Comparison of ENCODE assay signal across 16 mouse cellular contexts in the genomic region with DNA sequence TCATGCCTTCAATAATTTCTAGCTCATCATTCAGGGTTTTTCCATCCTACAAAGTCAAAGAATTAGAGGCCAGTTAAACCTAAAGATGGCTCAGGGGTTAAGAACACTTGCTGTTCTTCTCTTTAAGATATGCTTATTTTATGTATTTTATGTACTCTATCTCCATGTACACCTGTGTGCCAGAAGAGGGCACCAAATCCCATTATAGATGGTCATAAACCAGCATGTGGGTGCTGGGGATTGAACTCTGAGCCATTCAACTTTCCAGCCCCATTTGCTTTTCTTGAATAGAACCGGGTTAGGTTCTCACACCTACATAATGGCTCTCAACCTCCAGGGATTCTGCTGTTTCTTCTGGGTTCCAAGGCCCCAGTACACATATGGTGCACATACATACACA. TPM values are rescaled to one million over a fixed set of nuclear protein-coding genes. Genes with fewer than 3 reads are reported as not detected.
DNase-seq lines count a peak whose midpoint lies in the region; ATAC-seq and TF ChIP-seq lines count a peak whose summit lies in the region.
"Had no signal": no experiment of that assay in that cellular context is flagged by ENCODE, and none has a peak within 500 bp of the region (broad histone marks: within the 10 kb centered on the region; RNA-seq: fewer than 3 reads in every experiment).

No protein-coding gene starts in this region.

- TF ChIP-seq RAD21 in CH12.LX (IDR thresholded peaks at IDR 0.05; ENCODE audit: low read depth, low read length), result peak; percentile 14

- H3K4me1 ChIP-seq in forebrain, postnatal 0 days (ENCODE audit: insufficient read depth), result peaks cover 8% of the 10 kb centered on the region; the same call in 1 of the 2 replicates
- H3K4me1 ChIP-seq in forebrain, embryonic 11.5 days (replicated peaks; ENCODE audit: control insufficient read depth, insufficient read depth, low read length), result peaks cover 6% of the 10 kb centered on the region
- H3K4me1 ChIP-seq in liver, postnatal 0 days (ENCODE audit: insufficient read depth), result peaks cover 30% of the 10 kb centered on the region
- H3K4me1 ChIP-seq in liver, embryonic 11.5 days (replicated peaks; ENCODE audit: control insufficient read depth, insufficient read depth, low read length), result peaks cover 20% of the 10 kb centered on the region
- H3K4me1 ChIP-seq in CH12.LX (ENCODE audit: control insufficient read depth in 1 of 2, insufficient read depth in 2 of 2), result peaks cover 4 to 44% of the 10 kb centered on the region in 2 experiments; a peak in 3 of 4 replicates
- peaks cover 19% of the 10 kb centered on the region for H3K4me1 ChIP-seq in limb, embryonic 10.5 days

- TF ChIP-seq EP300 in liver, postnatal 0 days (IDR thresholded peaks at IDR 0.05; ENCODE audit: low read depth), result no peak
- no peak for TF ChIP-seq EP300 in CH12.LX (IDR thresholded peaks at IDR 0.05; ENCODE audit: low read length)

- no peak for ATAC-seq in forebrain, postnatal 0 days
- ATAC-seq in forebrain, embryonic 11.5 days (replicated peaks; ENCODE audit: low FRiP score), result no peak
- ATAC-seq in liver, postnatal 0 days, result no peak
- no peak; the same call in 1 of the 2 replicates for ATAC-seq in liver, embryonic 11.5 days (replicated peaks; ENCODE audit: low FRiP score)
- peak; percentile 47 for ATAC-seq in megakaryocyte progenitor cell, adult 5-6 weeks (replicated peaks; ENCODE audit: poor library complexity)

- TF ChIP-seq CTCF in forebrain, postnatal 0 days (IDR thresholded peaks at IDR 0.05; ENCODE audit: low read depth), result peak; percentile 38
- peak; percentile 52 for TF ChIP-seq CTCF in liver, postnatal 0 days (IDR thresholded peaks at IDR 0.05; ENCODE audit: low read depth)
- TF ChIP-seq CTCF in CH12.LX (conservative IDR thresholded peaks at IDR 0.05 in 1 of 2, IDR thresholded peaks at IDR 0.05 in 1 of 2; ENCODE audit: low read depth in 2 of 2, low read length in 2 of 2), result peak in 1 of 2 experiments; percentile 49; a peak in 3 of 4 replicates

- no peaks in the 10 kb centered on the region for H3K9me3 ChIP-seq in forebrain, postnatal 0 days (ENCODE audit: low read length)
- no peaks in the 10 kb centered on the region; the same call in 1 of the 2 replicates for H3K9me3 ChIP-seq in forebrain, embryonic 11.5 days (ENCODE audit: control insufficient read depth, low read length)
- H3K9me3 ChIP-seq in liver, postnatal 0 days (ENCODE audit: low read length), result peaks cover 4% of the 10 kb centered on the region; the same call in 1 of the 2 replicates
- H3K9me3 ChIP-seq in liver, embryonic 11.5 days (ENCODE audit: control insufficient read depth, low read length), result no peaks in the 10 kb centered on the region
- peaks cover 4% of the 10 kb centered on the region for H3K9me3 ChIP-seq in CH12.LX (replicated peaks; ENCODE audit: low read length)
- H3K9me3 ChIP-seq in limb, embryonic 10.5 days (replicated peaks), result no peaks in the 10 kb centered on the region
- H3K9me3 ChIP-seq: embryonic facial prominence, embryonic 15.5 days; kidney, embryonic 15.5 days; limb, embryonic 15.5 days; neural tube, embryonic 15.5 days had no signal

- H3K79me2 ChIP-seq in CH12.LX (replicated peaks; ENCODE audit: control insufficient read depth, extremely low read depth, insufficient read depth, poor library complexity, severe bottlenecking), result peaks cover 56% of the 10 kb centered on the region

- in situ Hi-C loops in CH12.LX (cut with MboI; ENCODE audit: low pct_ligation_motif_present, low pct_unique_long_range_greater_than_20kb, low sequenced_read_pairs), result no loop called here

- 80% methylated on average over 1 of the region's 1 CpGs for WGBS in forebrain, postnatal 0 days
- 77% methylated on average over 1 of the region's 1 CpGs for WGBS in forebrain, embryonic 11.5 days
- WGBS in liver, postnatal 0 days (ENCODE audit: insufficient replicate concordance), result 86% methylated on average over 1 of the region's 1 CpGs
- 70% methylated on average over 1 of the region's 1 CpGs for WGBS in liver, embryonic 11.5 days
- WGBS in limb, embryonic 10.5 days, result 79% methylated on average over 1 of the region's 1 CpGs

- no peaks in the 10 kb centered on the region for H3K27me3 ChIP-seq in forebrain, postnatal 0 days (ENCODE audit: insufficient read depth, low read length)
- H3K27me3 ChIP-seq in forebrain, embryonic 11.5 days (ENCODE audit: control insufficient read depth, insufficient read depth, low read length), result no peaks in the 10 kb centered on the region
- no peaks in the 10 kb centered on the region for H3K27me3 ChIP-seq in liver, postnatal 0 days (ENCODE audit: insufficient read depth, low read length)
- no peaks in the 10 kb centered on the region for H3K27me3 ChIP-seq in liver, embryonic 11.5 days (replicated peaks; ENCODE audit: control insufficient read depth, insufficient read depth, low read length)
- no peaks in the 10 kb centered on the region for H3K27me3 ChIP-seq in CH12.LX (replicated peaks)
- no peaks in the 10 kb centered on the region for H3K27me3 ChIP-seq in limb, embryonic 10.5 days (ENCODE audit: low read depth, poor library complexity, severe bottlenecking)
- H3K27me3 ChIP-seq: embryonic facial prominence, embryonic 15.5 days; hindbrain, embryonic 12.5 days; kidney, embryonic 15.5 days; limb, embryonic 15.5 days; neural tube, embryonic 15.5 days had no signal

- H3K36me3 ChIP-seq in forebrain, postnatal 0 days (ENCODE audit: insufficient read depth), result peaks cover 46% of the 10 kb centered on the region
- peaks cover 30% of the 10 kb centered on the region for H3K36me3 ChIP-seq in forebrain, embryonic 11.5 days (ENCODE audit: control insufficient read depth, insufficient read depth, low read length)
- H3K36me3 ChIP-seq in liver, postnatal 0 days (replicated peaks; ENCODE audit: insufficient read depth, low read length), result peaks cover 54% of the 10 kb centered on the region
- peaks cover 53% of the 10 kb centered on the region for H3K36me3 ChIP-seq in liver, embryonic 11.5 days (ENCODE audit: control insufficient read depth, insufficient read depth, low read length)
- H3K36me3 ChIP-seq in CH12.LX (replicated peaks in 1 of 2; ENCODE audit: control insufficient read depth in 1 of 2, insufficient read depth in 1 of 2, low read length in 1 of 2), result peaks cover 57 to 74% of the 10 kb centered on the region in 2 experiments
- H3K36me3 ChIP-seq in limb, embryonic 10.5 days, result peaks cover 90% of the 10 kb centered on the region

- no peak for TF ChIP-seq POLR2A in CH12.LX (IDR thresholded peaks at IDR 0.05; ENCODE audit: low read depth, low read length)

- no peak overlapping the region for H3K9ac ChIP-seq in forebrain, postnatal 0 days
- no peak overlapping the region for H3K9ac ChIP-seq in forebrain, embryonic 11.5 days (ENCODE audit: low read length)
- H3K9ac ChIP-seq in liver, postnatal 0 days (replicated peaks), result no peak overlapping the region
- H3K9ac ChIP-seq in liver, embryonic 11.5 days (ENCODE audit: low read depth, low read length), result no peak overlapping the region
- no peak overlapping the region for H3K9ac ChIP-seq in CH12.LX (ENCODE audit: insufficient read depth, low read depth)
- H3K9ac ChIP-seq: embryonic facial prominence, embryonic 15.5 days; hindbrain, embryonic 12.5 days; kidney, embryonic 15.5 days; limb, embryonic 15.5 days; neural tube, embryonic 15.5 days had no signal

- H3K27ac ChIP-seq in forebrain, postnatal 0 days (ENCODE audit: low read depth, low read length), result no peak overlapping the region
- H3K27ac ChIP-seq in forebrain, embryonic 11.5 days (ENCODE audit: low read depth, low read length), result no peak overlapping the region
- no peak overlapping the region for H3K27ac ChIP-seq in liver, postnatal 0 days (ENCODE audit: low read depth)
- no peak overlapping the region for H3K27ac ChIP-seq in liver, embryonic 11.5 days (ENCODE audit: low read depth, low read length)
- no peak overlapping the region for H3K27ac ChIP-seq in CH12.LX (ENCODE audit: insufficient read depth, low read depth)
- no peak overlapping the region for H3K27ac ChIP-seq in limb, embryonic 10.5 days
- H3K27ac ChIP-seq: embryonic facial prominence, embryonic 15.5 days; hindbrain, embryonic 12.5 days; kidney, embryonic 15.5 days; limb, embryonic 15.5 days; neural tube, embryonic 15.5 days had no signal

- H3K4me3 ChIP-seq in forebrain, postnatal 0 days (ENCODE audit: low read depth, low read length), result no peak overlapping the region
- H3K4me3 ChIP-seq in forebrain, embryonic 11.5 days (ENCODE audit: low read depth, low read length), result no peak overlapping the region
- no peak overlapping the region for H3K4me3 ChIP-seq in liver, postnatal 0 days (ENCODE audit: low read depth, low read length)
- no peak overlapping the region for H3K4me3 ChIP-seq in liver, embryonic 11.5 days (ENCODE audit: low read depth, low read length)
- H3K4me3 ChIP-seq in CH12.LX (replicated peaks in 1 of 3; ENCODE audit: low read depth in 2 of 3, low read length in 2 of 3, poor library complexity in 1 of 3), result no peak overlapping the region
- H3K4me3 ChIP-seq in limb, embryonic 10.5 days, result no peak overlapping the region
- H3K4me3 ChIP-seq: embryonic facial prominence, embryonic 15.5 days; hindbrain, embryonic 12.5 days; kidney, embryonic 15.5 days; limb, embryonic 15.5 days; neural tube, embryonic 15.5 days had no signal

- dilution Hi-C loops in CH12.LX (cut with MboI; ENCODE audit: extremely low pct_ligation_motif_present, extremely low pct_unique_long_range_greater_than_20kb, low sequenced_read_pairs), result no loop called here

- no peak for DNase-seq in forebrain, postnatal 0 days
- DNase-seq in forebrain, embryonic 11.5 days (ENCODE audit: low spot score), result no peak
- no peak for DNase-seq in liver, postnatal 0 days
- DNase-seq in liver, embryonic 11.5 days (ENCODE audit: low spot score), result no peak
- peak; percentile 65 for DNase-seq in CH12.LX (ENCODE audit: extremely low read depth)
- no peak for DNase-seq in limb, embryonic 10.5 days (ENCODE audit: low spot score)
- no peak for DNase-seq in cerebellum, postnatal 25 days
- DNase-seq: cerebellum, adult 9-10 months; layer of hippocampus, postnatal 36 days; right cerebral cortex, postnatal 14 days had no signal

- H3K4me2 ChIP-seq in forebrain, postnatal 0 days (ENCODE audit: low read depth), result no peak overlapping the region
- H3K4me2 ChIP-seq in forebrain, embryonic 11.5 days (ENCODE audit: low read depth, low read length, severe bottlenecking), result no peak overlapping the region
- H3K4me2 ChIP-seq in liver, postnatal 0 days (ENCODE audit: low read depth, low read length), result no peak overlapping the region
- no peak overlapping the region for H3K4me2 ChIP-seq in liver, embryonic 11.5 days
- no peak overlapping the region for H3K4me2 ChIP-seq in CH12.LX (ENCODE audit: insufficient read depth, low read depth, poor library complexity, severe bottlenecking)
- H3K4me2 ChIP-seq: embryonic facial prominence, embryonic 15.5 days; hindbrain, embryonic 12.5 days; kidney, embryonic 15.5 days; limb, embryonic 15.5 days; neural tube, embryonic 15.5 days had no signal

RNA-seq across cellular contexts. Expression of a gene that starts 5.8 kb away (rescaled TPM):
- 124 and 182 TPM in 2 replicates for total RNA-seq in forebrain, postnatal 0 days (2014; rRNA removed)
- 257 and 295 TPM in 2 replicates for polyA plus RNA-seq in forebrain, postnatal 0 days (2015; fragmentation: Nextera tagmentation; extraction: Ambion mirVana)
- 434 and 507 TPM in 2 replicates for polyA plus RNA-seq in forebrain, embryonic 11.5 days (2014; fragmentation: Nextera tagmentation; extraction: Ambion mirVana)
- polyA plus RNA-seq in liver, postnatal 0 days (2015; fragmentation: Nextera tagmentation; extraction: Ambion mirVana), result 513 and 558 TPM in 2 replicates
- 894 and 968 TPM in 2 replicates for polyA plus RNA-seq in liver, embryonic 11.5 days (2014; fragmentation: Nextera tagmentation; extraction: Ambion mirVana)
- total RNA-seq in CH12.LX (2012; rRNA removed) (479 and 709 TPM in 2 replicates), CH12.LX (2014; rRNA removed) (667 and 810 TPM in 2 replicates)
- 728 and 915 TPM in 2 replicates for polyA plus RNA-seq in CH12.LX (2012; ENCODE audit: insufficient read length, low read depth)
- 379 and 404 TPM in 2 replicates for total RNA-seq in megakaryocyte progenitor cell, adult 5-6 weeks (2015)
- total RNA-seq in megakaryocyte progenitor cell, adult 5-6 weeks (2017), result 524 and 562 TPM in 2 replicates
- polyA plus RNA-seq in limb, embryonic 10.5 days (2016; fragmentation: Nextera tagmentation; extraction: Ambion mirVana), result 611 and 851 TPM in 2 replicates

RNA-seq across cellular contexts. Expression of a gene that starts 5.9 kb away (rescaled TPM):
- total RNA-seq in forebrain, postnatal 0 days (2014; rRNA removed), result 149 and 162 TPM in 2 replicates
- 197 and 238 TPM in 2 replicates for polyA plus RNA-seq in forebrain, postnatal 0 days (2015; fragmentation: Nextera tagmentation; extraction: Ambion mirVana)
- 401 and 416 TPM in 2 replicates for polyA plus RNA-seq in forebrain, embryonic 11.5 days (2014; fragmentation: Nextera tagmentation; extraction: Ambion mirVana)
- polyA plus RNA-seq in liver, postnatal 0 days (2015; fragmentation: Nextera tagmentation; extraction: Ambion mirVana), result 288 and 295 TPM in 2 replicates
- polyA plus RNA-seq in liver, embryonic 11.5 days (2014; fragmentation: Nextera tagmentation; extraction: Ambion mirVana), result 809 and 855 TPM in 2 replicates
- 363 and 594 TPM in 2 replicates for total RNA-seq in CH12.LX (2012; rRNA removed)
- total RNA-seq in CH12.LX (2014; rRNA removed), result 764 and 924 TPM in 2 replicates
- 920 and 1,101 TPM in 2 replicates for polyA plus RNA-seq in CH12.LX (2012; ENCODE audit: insufficient read length, low read depth)
- total RNA-seq in megakaryocyte progenitor cell, adult 5-6 weeks (2015), result 326 and 327 TPM in 2 replicates
- 523 and 628 TPM in 2 replicates for total RNA-seq in megakaryocyte progenitor cell, adult 5-6 weeks (2017)
- polyA plus RNA-seq in limb, embryonic 10.5 days (2016; fragmentation: Nextera tagmentation; extraction: Ambion mirVana), result 563 and 717 TPM in 2 replicates

RNA-seq across cellular contexts. Expression of a gene that starts 29.5 kb away (rescaled TPM):
- 26.1 and 28.9 TPM in 2 replicates for total RNA-seq in forebrain, postnatal 0 days (2014; rRNA removed)
- polyA plus RNA-seq in forebrain, postnatal 0 days (2015; fragmentation: Nextera tagmentation; extraction: Ambion mirVana), result 25.8 and 27.0 TPM in 2 replicates
- 30.9 and 32.9 TPM in 2 replicates for polyA plus RNA-seq in forebrain, embryonic 11.5 days (2014; fragmentation: Nextera tagmentation; extraction: Ambion mirVana)
- polyA plus RNA-seq in liver, postnatal 0 days (2015; fragmentation: Nextera tagmentation; extraction: Ambion mirVana), result 20.6 and 24.4 TPM in 2 replicates
- polyA plus RNA-seq in liver, embryonic 11.5 days (2014; fragmentation: Nextera tagmentation; extraction: Ambion mirVana), result 21.1 and 22.2 TPM in 2 replicates
- 3.0 and 7.0 TPM in 2 replicates for total RNA-seq in CH12.LX (2012; rRNA removed)
- 14.4 and 15.5 TPM in 2 replicates for total RNA-seq in CH12.LX (2014; rRNA removed)
- 6.2 and 7.0 TPM in 2 replicates for polyA plus RNA-seq in CH12.LX (2012; ENCODE audit: insufficient read length, low read depth)
- 20.7 TPM in 2 replicates for total RNA-seq in megakaryocyte progenitor cell, adult 5-6 weeks (2015)
- total RNA-seq in megakaryocyte progenitor cell, adult 5-6 weeks (2017), result 15.2 and 17.0 TPM in 2 replicates
- 19.0 and 19.5 TPM in 2 replicates for polyA plus RNA-seq in limb, embryonic 10.5 days (2016; fragmentation: Nextera tagmentation; extraction: Ambion mirVana)

RNA-seq across cellular contexts. Expression of a gene that starts 48.9 kb away (rescaled TPM):
- 94.8 and 95.9 TPM in 2 replicates for total RNA-seq in forebrain, postnatal 0 days (2014; rRNA removed)
- polyA plus RNA-seq in forebrain, postnatal 0 days (2015; fragmentation: Nextera tagmentation; extraction: Ambion mirVana), result 141 and 155 TPM in 2 replicates
- 133 and 163 TPM in 2 replicates for polyA plus RNA-seq in forebrain, embryonic 11.5 days (2014; fragmentation: Nextera tagmentation; extraction: Ambion mirVana)
- polyA plus RNA-seq in liver, postnatal 0 days (2015; fragmentation: Nextera tagmentation; extraction: Ambion mirVana), result 40.1 and 42.2 TPM in 2 replicates
- 82.1 and 94.4 TPM in 2 replicates for polyA plus RNA-seq in liver, embryonic 11.5 days (2014; fragmentation: Nextera tagmentation; extraction: Ambion mirVana)
- total RNA-seq in CH12.LX (2012; rRNA removed) (12.3 and 16.7 TPM in 2 replicates), CH12.LX (2014; rRNA removed) (49.5 and 62.4 TPM in 2 replicates)
- polyA plus RNA-seq in CH12.LX (2012; ENCODE audit: insufficient read length, low read depth), result 34.1 and 43.2 TPM in 2 replicates
- 50.1 and 52.7 TPM in 2 replicates for total RNA-seq in megakaryocyte progenitor cell, adult 5-6 weeks (2015)
- 35.1 and 37.7 TPM in 2 replicates for total RNA-seq in megakaryocyte progenitor cell, adult 5-6 weeks (2017)
- polyA plus RNA-seq in limb, embryonic 10.5 days (2016; fragmentation: Nextera tagmentation; extraction: Ambion mirVana), result 125 and 139 TPM in 2 replicates

RNA-seq across cellular contexts. Expression of a gene that starts 54.8 kb away (rescaled TPM):
- 242 and 311 TPM in 2 replicates for total RNA-seq in forebrain, postnatal 0 days (2014; rRNA removed)
- polyA plus RNA-seq in forebrain, postnatal 0 days (2015; fragmentation: Nextera tagmentation; extraction: Ambion mirVana), result 289 and 308 TPM in 2 replicates
- polyA plus RNA-seq in forebrain, embryonic 11.5 days (2014; fragmentation: Nextera tagmentation; extraction: Ambion mirVana), result 327 and 360 TPM in 2 replicates
- polyA plus RNA-seq in liver, postnatal 0 days (2015; fragmentation: Nextera tagmentation; extraction: Ambion mirVana), result 101 and 117 TPM in 2 replicates
- 223 and 255 TPM in 2 replicates for polyA plus RNA-seq in liver, embryonic 11.5 days (2014; fragmentation: Nextera tagmentation; extraction: Ambion mirVana)
- total RNA-seq in CH12.LX (2012; rRNA removed), result 109 and 120 TPM in 2 replicates
- 186 and 246 TPM in 2 replicates for total RNA-seq in CH12.LX (2014; rRNA removed)
- polyA plus RNA-seq in CH12.LX (2012; ENCODE audit: insufficient read length, low read depth), result 133 and 162 TPM in 2 replicates
- total RNA-seq in megakaryocyte progenitor cell, adult 5-6 weeks (2015), result 265 and 295 TPM in 2 replicates
- total RNA-seq in megakaryocyte progenitor cell, adult 5-6 weeks (2017), result 242 and 294 TPM in 2 replicates
- 246 and 282 TPM in 2 replicates for polyA plus RNA-seq in limb, embryonic 10.5 days (2016; fragmentation: Nextera tagmentation; extraction: Ambion mirVana)
